Mouse (Mus musculus): ENCODE results near the gene Gm43638. TPM values are rescaled to one million over a fixed set of nuclear protein-coding genes. Genes with fewer than 3 reads are reported as not detected.
"Not testable (repeated sequence)": the region's sequence is repeated elsewhere in the genome, so short reads cannot be mapped to it uniquely, and the experiment has no call there.

The Gm43638 gene
- not detected for total RNA-seq (2021)
- long read RNA-seq, experiment 1, result 0 reads
- long read RNA-seq, experiment 2, result 0 reads

DNA sequence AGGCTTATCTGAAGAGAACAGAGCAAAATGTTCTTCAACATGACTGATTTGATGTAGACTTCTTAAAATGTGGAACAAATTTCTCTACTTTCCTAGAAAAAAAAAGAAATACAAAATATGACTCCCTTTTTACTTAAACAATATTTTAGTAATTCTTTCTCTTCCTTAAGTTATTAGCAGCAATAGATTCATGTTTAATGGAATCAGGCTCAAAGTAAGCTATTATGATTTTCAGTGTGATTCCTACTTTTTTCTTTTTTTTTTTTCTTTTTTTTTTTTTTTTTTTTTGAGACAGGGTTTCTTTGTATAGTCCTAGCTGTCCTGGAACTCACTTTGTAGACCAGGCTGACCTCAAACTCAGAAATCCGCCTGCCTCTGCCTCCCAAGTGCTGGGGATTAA lies at the start of gene Gm43638:
Gm43638 (minus strand) TSS at position 101 of the 400 bp plus-strand sequence.
- intact Hi-C loops (cut with DNase I); DNase-seq: not testable (repeated sequence)

DNA sequence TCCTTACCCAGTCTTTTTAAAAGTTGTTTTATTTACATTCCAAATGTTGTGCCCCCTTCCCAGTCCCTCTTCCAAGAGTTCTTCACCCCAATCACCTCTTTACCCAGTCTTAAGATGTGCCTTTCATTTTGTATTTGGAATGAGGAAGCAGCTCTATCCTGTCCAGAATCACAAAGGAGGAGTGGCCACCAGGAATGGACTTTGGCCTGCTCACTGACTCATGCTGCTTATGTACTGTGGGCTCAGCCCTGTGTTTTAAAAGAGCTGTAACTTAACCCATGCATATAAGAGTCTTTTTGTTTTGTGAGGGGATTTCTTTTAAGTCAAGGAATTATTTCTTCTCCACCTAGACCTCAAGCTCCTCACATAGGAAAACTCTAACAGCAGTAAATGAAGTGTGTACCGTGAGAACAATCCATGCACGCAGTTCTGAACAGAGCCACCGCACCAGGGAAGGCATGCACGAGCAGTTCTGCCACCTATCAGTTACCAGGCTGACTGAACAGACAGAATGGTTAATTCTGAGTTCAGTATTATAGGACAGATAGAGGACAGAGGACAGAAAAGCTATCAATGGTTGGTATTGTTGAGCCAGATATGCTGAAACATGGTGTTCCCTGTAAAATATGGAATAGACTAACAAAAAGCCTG lies 49.5 kb upstream of the Gm43638 start:
- intact Hi-C loops (cut with DNase I), result no loop called here
- no peak for DNase-seq

DNA sequence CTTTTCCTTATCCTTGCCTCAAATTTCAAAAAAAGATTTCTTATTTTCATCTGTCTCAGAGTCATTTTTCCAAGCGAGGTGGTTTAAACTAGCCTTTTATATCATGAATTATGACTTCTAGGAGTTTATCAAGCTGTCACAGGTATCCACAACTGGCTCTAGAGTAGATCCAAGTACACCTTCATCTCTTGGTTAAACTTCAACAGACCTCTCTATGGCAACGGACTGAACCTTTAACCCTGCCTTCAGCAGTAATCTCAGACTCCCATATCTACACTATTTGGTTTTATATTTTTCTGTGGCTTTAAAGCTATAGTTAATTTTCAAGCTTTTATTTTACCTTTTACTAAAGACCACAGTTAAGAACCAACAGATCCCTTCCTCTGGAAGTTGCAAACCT lies 45.7 kb upstream of the Gm43638 start:
- no peak for DNase-seq
- intact Hi-C loops (cut with DNase I), result no loop called here

DNA sequence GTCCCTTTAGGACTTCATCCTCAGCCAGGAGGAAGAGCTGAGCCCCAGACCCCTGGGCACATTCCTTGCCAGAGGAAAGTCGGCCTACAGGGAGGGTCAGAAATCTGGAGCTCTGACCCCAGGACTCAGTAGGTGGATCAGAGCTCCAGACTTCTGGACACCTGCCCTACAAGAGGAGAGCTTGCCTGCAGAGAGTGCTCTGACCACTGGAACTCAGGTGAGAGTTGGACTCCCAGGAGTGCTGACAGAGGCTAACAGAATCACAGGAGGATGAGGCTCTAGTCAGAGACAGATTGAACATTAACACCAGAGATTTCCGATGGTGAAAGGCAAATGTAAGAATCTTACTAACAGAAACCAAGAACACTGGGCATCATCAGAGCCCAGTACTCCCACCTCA lies 37.0 kb upstream of the Gm43638 start:
- DNase-seq; intact Hi-C loops (cut with DNase I): not testable (repeated sequence)

DNA sequence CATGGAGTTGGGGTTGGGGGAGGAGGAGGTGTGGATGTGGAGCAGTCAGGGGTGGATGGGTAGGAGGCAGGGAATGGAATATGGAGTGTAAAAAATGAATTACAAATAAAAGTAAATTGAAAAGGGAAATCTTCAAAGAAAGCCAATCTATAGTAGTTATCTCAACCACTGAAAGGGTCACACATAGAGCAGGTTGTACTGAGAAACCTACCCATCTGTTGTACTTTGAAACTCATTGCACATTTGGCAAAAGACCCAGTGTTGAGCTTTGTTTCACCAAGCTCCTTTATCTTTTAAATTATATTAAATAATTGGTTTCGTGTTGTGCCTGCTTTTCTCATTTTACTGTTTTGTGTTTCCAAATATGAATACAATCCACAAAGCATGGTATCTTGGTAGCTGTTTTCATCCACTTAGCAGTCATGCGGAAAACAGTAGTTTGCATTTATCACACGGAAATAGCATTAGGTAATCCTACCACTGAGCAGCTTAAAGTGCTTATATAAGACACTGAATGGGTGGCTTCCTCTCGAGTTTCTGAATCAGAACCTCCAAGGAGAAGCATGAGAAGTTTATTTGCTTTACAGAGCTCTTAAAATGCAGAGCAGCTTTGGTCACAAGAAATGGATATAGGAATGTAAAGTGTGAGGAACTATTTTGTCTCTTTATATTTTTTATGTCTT lies 19.3 kb upstream of the Gm43638 start:
- intact Hi-C loops (cut with DNase I), result no loop called here
- no peak for DNase-seq

DNA sequence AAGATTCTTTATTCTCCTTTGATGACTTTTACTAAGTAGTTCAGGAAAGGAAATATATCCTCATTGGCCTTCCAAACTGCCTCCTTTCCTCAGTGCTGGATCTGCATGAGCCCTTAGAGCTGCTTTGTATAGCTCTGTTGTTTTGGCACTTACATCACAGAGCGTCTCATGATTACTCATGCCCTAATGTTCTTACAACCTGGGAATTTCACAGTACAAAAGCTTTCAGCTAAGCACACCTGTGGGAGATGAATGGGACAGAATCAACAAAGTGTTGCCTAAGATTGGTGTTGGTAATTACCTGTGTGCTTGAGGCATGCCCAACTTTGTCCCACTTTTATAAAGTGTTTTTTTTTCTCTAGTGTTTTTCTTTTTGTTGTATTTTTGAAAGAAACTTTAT lies 16.1 kb upstream of the Gm43638 start:
- no peak for DNase-seq
- intact Hi-C loops (cut with DNase I), result no loop called here

DNA sequence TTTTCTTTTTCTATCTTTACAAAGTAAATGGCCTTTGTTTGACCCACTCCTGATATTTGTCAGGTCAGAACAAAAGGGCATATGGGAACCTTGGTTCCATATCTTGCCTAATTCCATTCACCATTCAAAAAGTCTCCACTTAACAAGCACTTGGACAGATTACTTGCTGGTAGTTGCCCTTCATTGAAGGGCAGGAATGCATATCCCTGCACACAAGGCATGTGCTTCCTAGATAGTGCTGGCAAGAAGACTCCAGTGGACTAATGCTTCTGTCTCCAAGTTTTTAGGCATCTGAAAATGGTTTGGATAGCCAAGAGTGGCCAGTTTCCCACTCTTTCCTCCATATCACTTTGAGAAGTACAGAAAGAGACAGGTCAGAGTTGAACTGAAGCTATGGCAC lies 12.7 kb upstream of the Gm43638 start:
- DNase-seq, result no peak
- intact Hi-C loops (cut with DNase I), result no loop called here

DNA sequence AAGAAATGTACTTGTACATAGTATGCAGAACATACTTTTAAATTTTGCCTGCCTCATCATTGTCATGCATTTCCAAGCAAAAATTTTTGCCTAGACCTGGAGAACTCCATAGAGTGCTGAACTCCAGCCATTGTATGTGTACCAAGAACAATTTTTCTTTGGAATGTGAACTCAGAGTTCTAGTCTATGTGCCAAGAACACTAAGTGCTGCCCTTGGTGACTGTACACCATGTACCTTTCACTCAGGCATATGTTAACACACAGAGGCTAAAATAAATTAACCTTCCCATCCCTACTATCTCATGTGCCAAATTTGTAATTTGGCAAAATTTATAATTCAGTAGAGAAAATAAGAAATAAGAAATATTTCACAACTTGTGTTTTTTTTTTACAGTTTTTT lies 12.3 kb upstream of the Gm43638 start:
- DNase-seq, result no peak
- intact Hi-C loops (cut with DNase I), result no loop called here

DNA sequence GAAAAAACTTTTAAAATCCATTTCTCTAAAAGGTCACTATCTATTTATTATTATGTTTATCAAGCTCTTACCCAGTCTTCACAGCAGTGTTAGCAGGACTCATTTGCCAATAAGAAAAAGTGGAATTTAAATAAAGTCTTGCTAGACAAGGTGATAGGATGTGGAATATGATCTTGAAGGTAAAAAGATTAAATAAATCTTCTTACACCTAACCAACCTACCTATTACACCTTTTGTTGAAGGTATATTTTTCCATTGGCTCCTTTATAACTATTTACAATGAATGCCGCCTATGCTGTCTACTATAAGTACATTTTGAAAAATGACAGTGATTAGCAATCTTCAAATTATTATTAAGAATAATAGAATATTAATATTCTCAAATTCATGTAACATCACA lies 4.2 kb upstream of the Gm43638 start, which contains the start of gene Ugt2a1:
Ugt2a1 (minus strand) TSS at position 101 of the 400 bp plus-strand sequence.
- DNase-seq, result no peak
- intact Hi-C loops (cut with DNase I), result no loop called here

DNA sequence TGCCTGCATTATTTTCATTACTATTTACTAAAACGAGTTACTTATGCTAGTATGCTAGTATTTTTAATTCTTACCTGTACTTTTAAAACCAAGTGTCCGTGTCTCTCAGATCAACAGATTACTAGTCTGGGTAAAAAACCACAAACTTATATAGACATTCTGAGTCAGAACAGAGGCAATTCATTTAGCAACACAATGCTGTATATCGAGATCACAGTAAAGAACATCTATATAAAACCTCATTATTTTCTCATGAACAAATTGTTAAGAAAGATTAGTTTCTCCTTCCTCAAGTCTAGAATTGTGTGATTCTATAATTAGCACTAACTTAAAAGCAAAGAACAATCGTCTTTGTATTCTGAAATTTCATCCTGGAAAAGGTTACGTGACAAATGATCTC lies 4.4 kb downstream of the Gm43638 start, which contains the start of gene Ugt2a2:
Ugt2a2 (minus strand) TSS at position 101 of the 400 bp plus-strand sequence.
- intact Hi-C loops (cut with DNase I), result no loop called here
- DNase-seq, result no peak

DNA sequence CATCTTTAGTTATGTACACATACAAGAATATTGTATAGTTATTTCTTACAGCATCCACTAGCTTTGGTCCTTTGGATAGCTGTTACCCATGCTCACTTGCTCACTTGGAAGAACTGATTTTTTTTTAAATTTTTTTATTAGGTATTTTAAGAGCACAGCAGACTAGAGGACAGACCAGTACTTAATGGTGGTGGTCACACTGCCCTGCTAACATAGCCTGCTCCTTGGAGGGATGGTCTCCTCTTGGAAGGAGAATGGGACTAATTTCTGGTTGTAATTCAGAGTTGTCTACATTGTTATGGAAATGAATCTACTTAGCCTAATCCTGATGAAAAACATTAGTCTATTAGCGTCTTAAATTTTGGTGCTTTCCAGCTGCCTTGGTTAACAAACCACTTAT lies 27.8 kb downstream of the Gm43638 start:
- intact Hi-C loops (cut with DNase I), result no loop called here
- DNase-seq, result no peak

DNA sequence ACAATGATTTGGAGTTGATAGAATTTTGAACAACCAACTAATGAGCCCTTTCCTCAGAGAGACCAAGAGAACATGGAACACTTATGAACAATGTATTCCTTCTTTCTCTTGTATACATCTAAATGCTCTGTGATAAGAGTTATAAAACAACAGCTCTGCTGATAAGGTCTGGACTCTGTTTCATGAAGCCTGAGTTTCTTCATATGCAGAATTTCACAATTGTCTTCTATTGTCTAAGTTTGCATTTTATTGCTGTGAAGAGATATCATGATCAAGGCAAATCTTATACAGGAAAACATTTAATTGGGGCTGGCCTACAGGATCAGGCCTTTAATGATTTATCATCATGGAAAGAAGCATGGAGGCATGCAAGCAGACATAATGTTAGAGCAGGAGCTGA lies 28.9 kb downstream of the Gm43638 start:
- intact Hi-C loops (cut with DNase I), result no loop called here
- DNase-seq, result no peak

DNA sequence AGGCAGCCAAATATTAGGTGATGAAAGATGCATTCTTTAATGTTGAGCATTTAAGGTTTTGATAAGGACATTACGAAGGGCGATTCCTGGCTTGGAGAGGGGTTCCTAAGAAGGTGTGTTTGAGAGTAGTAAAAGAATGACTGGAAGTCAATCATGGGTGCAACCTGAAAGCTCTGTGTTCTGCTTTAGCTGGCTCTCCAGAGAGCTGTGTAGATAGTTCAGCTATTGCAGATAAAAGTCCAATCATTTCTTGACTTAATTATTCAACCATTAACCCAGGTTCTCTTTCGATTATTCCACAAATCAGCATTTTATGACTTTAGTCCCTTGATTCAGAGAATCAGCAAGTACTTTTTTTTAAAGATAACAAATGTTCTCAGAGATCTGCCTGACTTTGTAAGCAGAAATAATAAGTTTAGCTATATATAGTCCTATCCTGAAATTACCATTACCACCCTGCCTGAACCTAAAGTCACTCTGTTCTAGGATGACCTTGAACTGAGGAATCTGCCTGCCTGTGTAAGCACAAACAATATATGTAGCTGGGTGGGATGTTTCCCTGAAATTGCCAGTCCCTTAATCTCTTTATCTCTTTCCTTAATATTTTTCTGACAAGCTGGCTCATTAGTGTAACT lies 30.3 kb downstream of the Gm43638 start:
- intact Hi-C loops (cut with DNase I), result no loop called here
- no peak for DNase-seq

DNA sequence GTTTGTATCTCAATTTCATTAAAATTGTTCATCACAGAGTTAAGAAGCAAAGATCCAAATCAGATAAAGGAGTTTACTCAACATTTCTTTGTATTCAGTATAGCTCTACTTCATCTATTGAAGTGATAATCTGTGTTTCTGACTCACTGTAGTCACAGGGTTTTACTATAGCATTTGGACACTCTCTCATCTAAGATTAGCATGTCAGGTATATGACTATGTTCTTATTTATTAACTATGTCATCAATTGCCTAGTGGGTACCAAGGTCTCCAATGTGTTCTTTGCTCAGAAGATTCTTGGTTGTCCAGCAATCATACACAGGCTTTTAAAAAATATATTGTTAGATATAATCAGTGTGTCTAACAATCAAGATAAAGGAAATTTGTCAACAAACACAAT lies 31.1 kb downstream of the Gm43638 start:
- intact Hi-C loops (cut with DNase I), result no loop called here
- DNase-seq, result no peak

DNA sequence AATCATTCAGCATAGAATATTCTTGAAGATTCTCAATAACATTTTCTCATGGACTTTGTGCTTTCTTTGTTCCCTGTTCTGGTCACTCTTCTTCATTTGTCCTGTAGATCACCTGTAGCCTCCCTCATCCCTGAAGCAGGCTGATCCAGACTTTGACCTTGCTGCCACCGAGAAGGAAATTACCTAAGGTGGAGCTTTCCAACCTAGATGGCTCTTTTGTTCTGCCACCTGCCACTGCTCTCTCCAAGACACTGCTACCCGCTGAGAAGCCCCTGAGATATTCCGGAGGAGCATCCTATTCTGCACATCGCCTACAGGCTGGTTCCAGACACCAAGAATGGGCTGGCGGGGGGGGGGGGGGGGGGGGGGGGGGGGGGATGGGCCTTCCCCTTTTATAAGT lies 34.1 kb downstream of the Gm43638 start:
- intact Hi-C loops (cut with DNase I); DNase-seq: not testable (repeated sequence)

DNA sequence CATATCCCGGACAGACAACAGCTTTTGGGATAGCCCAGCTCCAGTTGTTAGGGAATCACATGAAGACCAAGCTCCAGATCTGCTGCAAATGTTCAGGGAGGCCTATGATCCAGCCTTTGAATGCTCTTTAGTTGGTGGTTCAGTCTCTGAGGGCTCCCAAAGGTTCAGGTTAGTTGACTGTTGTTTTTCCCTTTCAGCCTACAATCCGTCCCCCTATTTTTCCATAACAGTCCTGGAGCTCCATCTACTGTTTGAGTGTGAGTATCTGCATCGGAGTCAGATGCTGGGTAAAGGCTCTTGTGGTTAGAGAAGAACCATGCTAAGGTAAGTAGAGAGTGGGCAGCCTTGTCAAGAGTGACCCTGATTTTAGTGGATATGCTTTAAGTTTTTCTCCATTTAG lies 50.3 kb downstream of the Gm43638 start:
- DNase-seq, result no peak
- intact Hi-C loops (cut with DNase I), result no loop called here

DNA sequence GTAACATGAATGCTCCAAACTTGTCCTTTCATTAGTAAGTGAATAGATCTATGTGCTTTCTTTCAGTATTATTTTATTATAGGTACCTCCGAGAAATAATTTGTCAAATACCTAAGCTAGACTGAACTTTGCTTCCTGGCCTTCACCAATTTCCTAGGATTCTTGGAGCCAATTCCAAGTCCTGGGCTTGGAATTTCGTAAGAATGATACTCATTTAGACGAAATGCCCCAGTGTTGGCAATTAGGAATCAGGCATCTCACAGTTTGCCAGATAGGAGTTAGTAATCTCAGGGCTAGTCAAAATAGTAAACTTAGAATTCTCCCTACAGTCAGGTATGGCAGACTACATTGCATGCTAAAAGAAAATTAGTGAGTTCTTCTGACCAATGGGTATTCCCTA lies 60.9 kb downstream of the Gm43638 start:
- no peak for DNase-seq
- intact Hi-C loops (cut with DNase I), result no loop called here

DNA sequence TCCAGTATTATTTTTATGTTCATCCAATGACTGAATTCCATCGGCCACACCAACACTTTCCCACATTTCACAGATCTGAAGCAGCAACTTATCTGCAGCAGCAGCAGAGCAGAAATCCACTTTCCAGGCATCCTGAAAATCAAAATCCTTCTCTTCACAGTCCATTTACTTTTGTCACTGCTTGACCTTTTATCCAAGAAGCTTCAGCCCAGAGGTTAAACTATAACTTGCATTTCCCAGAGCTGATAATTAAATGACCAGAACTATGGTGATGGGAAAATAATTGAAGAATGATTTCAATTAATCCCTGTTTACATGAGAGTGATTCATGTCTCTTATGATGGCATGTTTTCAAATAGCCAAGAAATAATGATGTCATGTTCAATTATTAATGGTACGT lies 62.6 kb downstream of the Gm43638 start, which contains the start of gene Ugt2b38:
Ugt2b38 (minus strand) TSS at position 163 of the 400 bp plus-strand sequence.
- intact Hi-C loops (cut with DNase I); DNase-seq: not testable (repeated sequence)
